ENCODE assay signal across 1 mouse cellular context in genomic region chr4:156050391-156050980, GRCm38 (mm10).
TF ChIP-seq lines count a peak whose summit lies in the region.

No protein-coding gene starts in this region.

TF ChIP-seq in MEL, 35 proteins besides CTCF, POLR2A, EP300 and RAD21 (continued from another document):
- no peak for TF ChIP-seq ZKSCAN1 (IDR thresholded peaks at IDR 0.05; ENCODE audit: low read depth, low read length)
- TF ChIP-seq SIN3A (IDR thresholded peaks at IDR 0.05; ENCODE audit: low read length), result no peak
- no peak for TF ChIP-seq SMC3 (IDR thresholded peaks at IDR 0.05; ENCODE audit: low read depth, low read length)
